Mouse (Mus musculus) layer of hippocampus, adult 9-10 months (tissue): ENCODE results near the gene D8Ertd738e.
"Not testable (repeated sequence)": the region's sequence is repeated elsewhere in the genome, so short reads cannot be mapped to it uniquely, and the experiment has no call there.

Experiments used
- DNase-seq: peaks from one replicate; pipeline ENCODE4 v3.0.0; 2022; ENCODE audit warnings: low spot score

D8Ertd738e gene

GRCm38 (mm10) chr8:84249257-84250170 is at the start of gene D8Ertd738e:
TSS of gene D8Ertd738e (minus strand) at chr8:84249719.
- DNase-seq = peak; percentile 75

DNA sequence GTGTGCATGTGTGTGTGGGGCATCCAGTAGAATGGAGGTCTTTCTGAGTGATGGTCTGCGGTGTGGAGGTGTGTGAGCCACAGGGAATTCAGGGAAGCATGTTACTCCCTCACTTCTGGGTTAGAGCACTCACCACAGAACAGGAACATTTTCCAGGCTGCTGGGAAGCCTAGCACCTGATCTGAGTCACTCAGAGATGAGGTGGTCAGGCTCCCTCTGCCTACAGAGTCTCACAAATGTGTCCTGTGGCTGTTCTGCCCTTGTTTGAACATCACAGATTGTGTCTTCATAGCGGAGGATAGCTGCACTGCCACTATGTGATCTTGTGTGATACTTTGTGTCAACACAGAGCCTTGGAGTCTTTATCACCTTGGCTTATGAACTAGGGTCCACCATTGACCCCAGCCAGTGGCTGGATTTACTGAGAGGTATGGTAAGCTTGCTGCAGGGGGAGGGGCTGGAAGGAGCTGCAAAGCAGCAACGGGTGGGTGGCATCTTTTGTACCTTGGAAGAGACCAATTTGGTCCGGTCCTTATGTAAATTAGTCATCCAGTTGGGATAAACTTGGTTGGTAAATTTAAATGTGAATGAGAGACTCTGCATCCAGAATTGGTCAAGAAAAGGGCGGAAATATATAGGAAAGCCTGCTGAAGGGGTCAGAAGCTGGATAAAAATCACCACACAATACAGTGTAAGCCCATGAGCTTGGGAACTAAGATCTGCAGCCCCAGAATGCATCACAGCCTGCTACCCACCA is 47.7 kb upstream of the D8Ertd738e start:
- no peak for DNase-seq

GRCm38 (mm10) chr8:84291688-84292087 is 42.2 kb upstream of the D8Ertd738e start:
- no peak for DNase-seq

DNA sequence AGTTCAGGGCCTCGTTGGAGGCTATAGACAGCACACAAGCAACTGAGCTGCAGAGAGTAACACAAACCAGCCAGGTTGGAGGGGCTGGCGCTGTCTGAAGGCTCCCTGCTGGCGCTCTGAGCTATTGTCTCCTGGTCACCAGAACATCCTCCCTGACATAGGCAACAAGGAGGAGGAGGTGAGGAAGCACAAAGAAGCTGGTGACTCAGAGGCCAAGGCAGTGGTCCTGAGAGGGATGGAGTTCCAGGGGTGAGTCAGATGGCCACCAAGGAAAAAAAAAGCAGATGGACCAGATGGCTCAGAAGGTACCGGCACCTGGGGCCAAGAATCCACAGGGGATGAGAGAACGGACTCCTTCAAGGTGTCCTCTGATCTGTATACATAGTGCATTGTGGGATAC is 41.6 kb upstream of the D8Ertd738e start:
- DNase-seq = no peak

GRCm38 (mm10) chr8:84288892-84289291 is 39.4 kb upstream of the D8Ertd738e start:
- DNase-seq = no peak

DNA sequence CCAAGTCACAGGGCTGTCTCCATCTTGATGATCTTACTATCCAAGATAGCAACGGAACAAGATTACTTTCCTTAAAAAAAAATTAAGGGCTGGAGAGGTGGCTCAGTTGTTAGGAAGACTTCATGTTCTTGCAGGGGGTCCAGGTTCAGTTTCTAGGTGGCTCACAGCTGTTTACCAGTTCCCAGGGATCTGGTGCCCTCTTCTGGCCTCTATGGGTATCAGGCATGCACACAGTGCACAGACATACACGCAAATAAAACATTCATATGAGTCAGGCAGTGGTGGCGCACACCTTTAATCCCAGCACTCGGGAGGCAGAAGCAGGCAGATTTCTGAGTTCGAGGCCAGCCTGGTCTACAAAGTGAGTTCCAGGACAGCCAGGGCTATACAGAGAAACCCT is 36.1 kb upstream of the D8Ertd738e start:
- DNase-seq = not testable (repeated sequence)

DNA sequence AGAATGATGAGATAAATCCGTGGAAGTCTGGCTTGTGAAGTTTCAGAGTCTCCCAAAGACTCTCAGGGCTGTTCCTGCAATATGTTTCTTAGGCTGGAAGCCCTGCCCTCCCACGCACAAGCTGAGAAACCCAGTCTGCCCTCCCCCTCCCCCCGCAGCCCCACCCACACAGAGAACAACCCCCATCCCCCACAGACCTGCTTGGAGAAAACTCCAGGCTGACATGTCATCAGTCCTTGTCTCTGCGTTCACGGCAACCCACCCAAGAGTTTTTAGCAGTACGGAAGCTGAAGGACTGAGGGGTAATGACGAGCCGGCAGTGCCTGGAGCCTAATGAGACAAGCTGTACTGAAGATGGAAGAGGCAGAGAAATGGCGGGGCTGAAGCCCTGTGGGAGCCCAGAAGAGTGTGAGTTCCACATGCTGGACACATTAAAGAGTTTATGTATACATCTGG is 35.1 kb upstream of the D8Ertd738e start:
- DNase-seq = no peak

- DNase-seq = no peak
These were observed 31.3 kb upstream of the D8Ertd738e start for GRCm38 (mm10) chr8:84280777-84281176.

GRCm38 (mm10) chr8:84276447-84276846 is 26.9 kb upstream of the D8Ertd738e start:
- DNase-seq = no peak

GRCm38 (mm10) chr8:84273968-84274367 is 24.4 kb upstream of the D8Ertd738e start:
- no peak for DNase-seq

DNA sequence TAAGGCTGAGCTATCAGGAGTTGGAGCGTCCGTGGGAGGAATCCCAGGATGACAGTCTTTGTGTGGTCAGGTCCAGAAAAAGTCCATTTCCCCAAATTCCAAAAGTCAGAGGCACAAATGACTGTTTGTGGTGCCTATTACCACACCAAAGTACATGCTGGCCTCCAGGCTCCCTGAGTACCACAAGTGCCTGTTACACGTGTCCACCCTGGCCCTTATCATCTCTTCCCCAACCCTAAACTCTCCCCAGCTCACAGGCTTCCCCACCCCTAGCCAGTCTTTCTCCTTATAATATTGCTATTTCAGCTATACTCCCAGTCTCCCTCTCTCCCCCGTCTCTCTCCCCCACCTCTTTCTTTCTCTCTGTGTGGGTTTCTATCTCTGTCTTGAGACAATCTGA is 22.8 kb upstream of the D8Ertd738e start:
- no peak for DNase-seq

- DNase-seq = peak; percentile 99
These were observed 20.6 kb upstream of the D8Ertd738e start, which contains the start of gene Ccdc130 for GRCm38 (mm10) chr8:84269950-84270773. TSS of gene Ccdc130 (minus strand) at chr8:84270380.

- no peak for DNase-seq
These were observed 11.6 kb upstream of the D8Ertd738e start for GRCm38 (mm10) chr8:84261098-84261497.

GRCm38 (mm10) chr8:84256822-84257610 is 7.5 kb upstream of the D8Ertd738e start, which contains the start of gene Mri1:
TSS of gene Mri1 (minus strand) at chr8:84257326.
- no peak for DNase-seq

DNA sequence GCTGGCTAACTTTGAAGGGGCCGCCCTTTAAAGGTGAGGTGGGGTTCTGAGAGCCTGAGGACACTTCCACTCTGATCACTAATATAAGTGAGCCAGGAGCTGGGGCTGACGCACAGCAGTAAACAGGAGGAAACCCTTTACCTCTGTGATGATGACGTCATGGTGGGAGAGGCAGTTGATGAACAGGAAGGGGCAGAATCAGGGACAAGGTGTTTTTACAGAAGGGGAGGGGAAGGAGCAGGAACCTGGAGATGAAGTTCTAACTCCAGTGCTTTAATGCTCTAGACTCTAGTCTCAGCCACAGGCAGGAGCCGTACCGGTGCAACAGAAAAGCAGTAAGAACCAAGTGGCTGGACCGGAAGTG is 6.9 kb upstream of the D8Ertd738e start:
- DNase-seq = no peak

DNA sequence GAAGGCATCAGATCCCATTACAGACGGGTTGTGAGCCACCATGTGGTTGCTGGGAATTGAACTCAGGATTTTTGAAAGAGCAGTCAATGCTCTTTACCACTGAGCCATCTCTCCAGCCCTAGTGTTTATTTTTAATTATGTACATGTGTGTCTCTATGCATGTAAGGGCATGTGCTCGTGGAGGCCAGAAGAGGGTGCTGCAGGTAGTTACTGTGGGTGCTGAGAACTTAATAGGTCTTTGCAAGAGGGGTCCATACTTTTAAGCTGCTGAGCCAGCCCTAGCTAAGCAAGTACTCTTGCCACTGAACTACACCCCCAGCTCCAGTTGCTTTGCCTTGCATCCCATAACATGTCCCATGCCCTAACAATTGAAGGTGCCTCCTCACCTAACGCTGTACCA is 6.3 kb upstream of the D8Ertd738e start:
- DNase-seq = no peak

- DNase-seq = no peak
These were observed 7.7 kb downstream of the D8Ertd738e start for GRCm38 (mm10) chr8:84241821-84242220.

DNA sequence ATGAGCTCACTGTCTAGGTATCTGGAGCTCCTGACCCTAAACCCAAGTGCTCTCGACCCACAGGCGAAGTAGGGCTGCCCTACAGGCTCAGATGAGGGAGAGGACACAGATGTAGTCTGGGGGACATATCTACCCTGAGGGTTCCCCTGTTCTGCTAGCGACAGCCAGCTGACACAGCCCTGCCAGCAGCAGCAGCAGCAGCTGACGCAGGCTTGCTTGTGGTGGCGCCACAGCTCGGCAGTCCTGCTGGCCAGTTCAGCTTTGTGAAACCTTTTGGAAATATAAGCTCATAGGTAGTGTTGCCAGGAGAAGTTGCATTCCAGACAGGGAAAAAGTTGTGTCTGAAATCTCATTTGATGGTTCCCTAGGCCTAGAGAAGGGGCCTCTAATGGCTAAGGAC is 8.4 kb downstream of the D8Ertd738e start:
- no peak for DNase-seq

DNA sequence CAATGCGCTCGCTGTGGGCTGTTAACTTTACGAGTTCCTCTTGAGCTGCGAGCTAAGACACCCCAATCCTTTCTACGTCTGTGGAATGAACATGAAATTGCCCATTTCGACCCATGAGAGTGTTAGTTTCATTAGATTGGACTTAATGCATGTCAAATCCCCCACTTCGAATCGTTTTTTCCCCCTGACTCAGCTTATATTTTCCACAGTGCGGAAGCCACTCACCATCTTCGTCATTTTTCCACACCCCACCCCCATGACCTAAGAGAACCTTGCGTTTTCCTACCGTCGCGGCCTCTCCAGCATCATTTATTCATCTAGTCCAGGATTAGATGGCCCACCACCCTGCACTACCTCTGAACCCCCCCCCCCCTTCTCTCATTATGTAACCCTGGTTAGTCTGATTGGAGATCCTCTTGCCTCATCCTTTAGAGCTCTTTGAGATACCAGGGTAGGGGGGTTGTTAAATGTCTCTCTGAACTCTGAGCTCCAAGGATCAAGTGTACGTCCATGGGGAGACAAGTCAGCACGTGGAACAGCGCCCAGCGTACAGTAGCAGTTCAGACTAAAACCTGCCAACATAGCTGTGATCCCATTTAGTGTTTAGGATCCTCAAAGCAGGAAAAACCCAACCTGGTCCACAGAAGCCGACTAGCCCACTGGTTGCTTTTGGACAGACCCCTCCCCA is 11.8 kb downstream of the D8Ertd738e start:
- no peak for DNase-seq

- peak; percentile 100 for DNase-seq
These were observed 12.5 kb downstream of the D8Ertd738e start, which contains the start of gene Zswim4 for GRCm38 (mm10) chr8:84236998-84237473. TSS of gene Zswim4 (minus strand) at chr8:84237055.
